20 mouse cellular contexts compared by ENCODE assay signal in the genomic region with DNA sequence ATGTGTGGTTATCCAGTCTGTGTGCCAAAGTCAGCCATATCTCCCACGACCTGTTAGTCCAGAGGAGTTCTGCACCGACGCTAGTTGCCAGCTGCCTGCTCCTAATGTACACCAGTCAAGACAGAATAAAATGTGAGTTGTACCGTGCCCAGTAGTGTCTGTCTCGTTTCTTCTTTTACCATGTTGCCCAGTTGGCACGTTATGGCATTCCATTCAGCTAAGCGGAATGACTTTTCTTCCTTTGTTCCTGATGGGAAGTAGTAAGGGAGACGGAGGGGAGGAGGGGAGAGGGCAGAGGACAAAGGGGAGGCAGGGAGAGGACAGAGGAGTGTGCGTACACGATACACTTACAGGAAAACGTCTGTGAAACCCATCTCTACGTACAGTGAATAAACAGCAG. TPM values are rescaled to one million over a fixed set of nuclear protein-coding genes. Genes with fewer than 3 reads are reported as not detected.
DNase-seq lines count a peak whose midpoint lies in the region; ATAC-seq and TF ChIP-seq lines count a peak whose summit lies in the region.
"Had no signal": no experiment of that assay in that cellular context is flagged by ENCODE, and none has a peak within 500 bp of the region (broad histone marks: within the 10 kb centered on the region; RNA-seq: fewer than 3 reads in every experiment).

No protein-coding gene starts in this region.

- peaks cover 43% of the 10 kb centered on the region for H3K4me1 ChIP-seq in forebrain, embryonic 10.5 days
- no peaks in the 10 kb centered on the region for H3K4me1 ChIP-seq in forebrain, postnatal 0 days (ENCODE audit: insufficient read depth)
- peaks cover 31% of the 10 kb centered on the region for H3K4me1 ChIP-seq in midbrain, embryonic 10.5 days
- H3K4me1 ChIP-seq: embryonic facial prominence, embryonic 13.5 days had no signal

- no peaks in the 10 kb centered on the region for H3K9me3 ChIP-seq in forebrain, embryonic 10.5 days
- no peaks in the 10 kb centered on the region for H3K9me3 ChIP-seq in forebrain, postnatal 0 days (ENCODE audit: low read length)
- no peaks in the 10 kb centered on the region for H3K9me3 ChIP-seq in midbrain, embryonic 10.5 days (replicated peaks)
- H3K9me3 ChIP-seq: embryonic facial prominence, embryonic 13.5 days; forebrain, embryonic 13.5 days; G1E; heart, embryonic 13.5 days; hindbrain, embryonic 15.5 days had no signal

- intact Hi-C loops in heart, postnatal 10 days (cut with DNase I) = no loop called here
- intact Hi-C loops in left cerebral cortex, postnatal 4 days (cut with DNase I) = loop anchor here (10.0 kb wide), 1 partner anchor 139 kb away; a partner anchor contains a TSS

- 0 out of 2 replicates have a peak overlapping the region, but pooled peaks have one; percentile 25 for H3K27ac ChIP-seq in forebrain, embryonic 10.5 days
- no peak overlapping the region for H3K27ac ChIP-seq in forebrain, postnatal 0 days (ENCODE audit: low read depth, low read length)
- H3K27ac ChIP-seq in midbrain, embryonic 10.5 days (replicated peaks) = no peak overlapping the region
- H3K27ac ChIP-seq: embryonic facial prominence, embryonic 13.5 days; forebrain, embryonic 13.5 days; heart, embryonic 13.5 days; hindbrain, embryonic 15.5 days had no signal

- H3K4me2 ChIP-seq in forebrain, postnatal 0 days (ENCODE audit: low read depth) = no peak overlapping the region
- H3K4me2 ChIP-seq: embryonic facial prominence, embryonic 13.5 days; forebrain, embryonic 13.5 days; heart, embryonic 13.5 days; hindbrain, embryonic 15.5 days had no signal

- no peak overlapping the region for H3K4me3 ChIP-seq in forebrain, embryonic 10.5 days
- H3K4me3 ChIP-seq in forebrain, postnatal 0 days (ENCODE audit: low read depth, low read length) = no peak overlapping the region
- no peak overlapping the region for H3K4me3 ChIP-seq in midbrain, embryonic 10.5 days
- H3K4me3 ChIP-seq: embryonic facial prominence, embryonic 13.5 days; forebrain, embryonic 13.5 days; heart, embryonic 13.5 days; hindbrain, embryonic 15.5 days had no signal

- H3K36me3 ChIP-seq in forebrain, embryonic 10.5 days (replicated peaks) = peaks cover 12% of the 10 kb centered on the region; the same call in 1 of the 2 replicates
- H3K36me3 ChIP-seq in forebrain, postnatal 0 days (ENCODE audit: insufficient read depth) = no peaks in the 10 kb centered on the region
- H3K36me3 ChIP-seq in midbrain, embryonic 10.5 days = no peaks in the 10 kb centered on the region
- H3K36me3 ChIP-seq: embryonic facial prominence, embryonic 13.5 days; G1E; heart, embryonic 13.5 days; hindbrain, embryonic 15.5 days had no signal

- ATAC-seq in forebrain, postnatal 0 days = no peak
- ATAC-seq: CD4-positive, CD25-positive, alpha-beta regulatory T cell, adult 4 months; forebrain, embryonic 13.5 days had no signal

- no peak for TF ChIP-seq CTCF in forebrain, postnatal 0 days (IDR thresholded peaks at IDR 0.05; ENCODE audit: low read depth)

- no peak for DNase-seq in forebrain, embryonic 10.5 days (ENCODE audit: extremely low spot score, low spot score)
- DNase-seq in forebrain, postnatal 0 days = no peak
- peak; percentile 43 to 46 for DNase-seq in heart, postnatal 10 days
- no peak for DNase-seq in heart, adult 11 months
- DNase-seq in left cerebral cortex, postnatal 4 days = peak; percentile 21
- no peak for DNase-seq in left cerebral cortex, adult 18-20 months (ENCODE audit: low spot score in 2 of 2)
- no peak for DNase-seq in midbrain, embryonic 10.5 days (ENCODE audit: low spot score)
- DNase-seq: adrenal gland, postnatal 10 days; B cell, adult 2 months; cerebellum, adult 18-20 months; cerebellum, adult 9-11 months; cerebellum, postnatal 36 days; gastrocnemius, postnatal 10 days; kidney, adult 11 months had no signal

- no peaks in the 10 kb centered on the region for H3K27me3 ChIP-seq in forebrain, embryonic 10.5 days (ENCODE audit: poor library complexity, severe bottlenecking)
- H3K27me3 ChIP-seq in forebrain, postnatal 0 days (ENCODE audit: insufficient read depth, low read length) = no peaks in the 10 kb centered on the region
- H3K27me3 ChIP-seq in midbrain, embryonic 10.5 days (ENCODE audit: low read depth, poor library complexity, severe bottlenecking) = peaks cover 55% of the 10 kb centered on the region
- H3K27me3 ChIP-seq: embryonic facial prominence, embryonic 13.5 days; forebrain, embryonic 13.5 days; heart, embryonic 13.5 days; hindbrain, embryonic 15.5 days had no signal

- H3K9ac ChIP-seq in forebrain, postnatal 0 days = no peak overlapping the region
- H3K9ac ChIP-seq: embryonic facial prominence, embryonic 13.5 days; forebrain, embryonic 13.5 days; heart, embryonic 13.5 days; hindbrain, embryonic 15.5 days had no signal

- 82% methylated on average over 12 of the region's 12 CpGs for WGBS in forebrain, embryonic 10.5 days
- 39% methylated on average over 12 of the region's 12 CpGs for WGBS in forebrain, postnatal 0 days
- 89% methylated on average over 12 of the region's 12 CpGs for WGBS in midbrain, embryonic 10.5 days

RNA-seq across cellular contexts. Expression of a gene that starts 28.5 kb away (rescaled TPM):
- 46.5 and 46.8 TPM in 2 replicates for polyA plus RNA-seq in forebrain, embryonic 10.5 days (2016; fragmentation: Nextera tagmentation; extraction: Ambion mirVana)
- total RNA-seq in forebrain, postnatal 0 days (2014; rRNA removed) = 30.5 and 33.2 TPM in 2 replicates
- 34.4 and 38.1 TPM in 2 replicates for polyA plus RNA-seq in forebrain, postnatal 0 days (2015; fragmentation: Nextera tagmentation; extraction: Ambion mirVana)
- total RNA-seq in heart, postnatal 10 days (2021) = 10 to 100 TPM; 23.8 to 25.8 TPM
- 10 to 100 TPM; 18.3 to 19.4 TPM for total RNA-seq in left cerebral cortex, postnatal 4 days (2021)
- total RNA-seq in left cerebral cortex, adult 18-20 months (2021) = 10 to 100 TPM; 13.2 to 15.0 TPM
- polyA plus RNA-seq in midbrain, embryonic 10.5 days (2016; fragmentation: Nextera tagmentation; extraction: Ambion mirVana) = 43.9 and 44.3 TPM in 2 replicates

RNA-seq across cellular contexts. Expression of a gene that starts 43.7 kb away (rescaled TPM):
- polyA plus RNA-seq in forebrain, embryonic 10.5 days (2016; fragmentation: Nextera tagmentation; extraction: Ambion mirVana) = 49.0 and 51.5 TPM in 2 replicates
- total RNA-seq in forebrain, postnatal 0 days (2014; rRNA removed) = 57.5 and 71.2 TPM in 2 replicates
- polyA plus RNA-seq in forebrain, postnatal 0 days (2015; fragmentation: Nextera tagmentation; extraction: Ambion mirVana) = 96.4 and 97.3 TPM in 2 replicates
- total RNA-seq in heart, postnatal 10 days (2021) = 10 to 100 TPM; 22.6 to 23.1 TPM
- total RNA-seq in left cerebral cortex, postnatal 4 days (2021) = 10 to 100 TPM; 51.5 to 56.8 TPM
- 10 to 100 TPM; 38.6 to 38.9 TPM for total RNA-seq in left cerebral cortex, adult 18-20 months (2021)
- polyA plus RNA-seq in midbrain, embryonic 10.5 days (2016; fragmentation: Nextera tagmentation; extraction: Ambion mirVana) = 50.6 and 51.1 TPM in 2 replicates

Comparison
In these comparisons a context has a peak if more than half of its experiments do, and no peak if none do; other contexts are left out.
1. DNase-seq: peak in heart, postnatal 10 days (2 of 2) and left cerebral cortex, postnatal 4 days (single experiment); none in forebrain, embryonic 10.5 days (single experiment), forebrain, postnatal 0 days (single experiment), heart, adult 11 months (single experiment), left cerebral cortex, adult 18-20 months (0 of 2) and midbrain, embryonic 10.5 days (single experiment).